Mouse (Mus musculus): ENCODE data around the gene Map4k3.

DNA sequence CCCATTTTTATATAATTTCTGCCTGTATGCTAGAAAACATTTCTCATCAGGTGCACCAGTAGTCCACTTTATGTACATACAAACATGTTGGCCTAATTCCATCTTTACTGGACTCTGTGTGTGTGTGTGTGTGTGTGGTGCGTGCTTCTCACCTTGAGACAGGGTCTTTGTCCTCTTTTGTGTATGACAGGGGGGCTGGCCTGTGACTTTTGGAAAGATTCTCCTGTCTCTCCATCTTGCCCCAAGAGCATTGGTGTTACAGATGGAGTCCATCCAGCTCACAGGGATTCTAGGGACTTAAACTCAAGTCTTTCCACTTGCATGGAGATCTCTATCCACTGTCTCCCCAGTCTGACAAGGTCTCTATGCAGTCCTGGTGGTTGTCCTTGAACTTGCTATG, 150.2 kb downstream of the Map4k3 start:
- TF ChIP-seq CTCF (IDR thresholded peaks at IDR 0.05): no peak
- TF ChIP-seq EP300 (IDR thresholded peaks at IDR 0.05; ENCODE audit: insufficient read depth, low read depth, low read length): no peak
- TF ChIP-seq POLR2A (IDR thresholded peaks at IDR 0.05; ENCODE audit: insufficient read depth, low read depth, low read length): no peak

All from heart, adult 2 months (tissue).